Mouse (Mus musculus) E14TG2a.4 (cell line): ENCODE results near the gene Gm7945.
"Not testable (repeated sequence)": the region's sequence is repeated elsewhere in the genome, so short reads cannot be mapped to it uniquely, and the experiment has no call there.

Experiments
- CTCF ChIP-seq: conservative IDR thresholded peaks from 2 replicates; pipeline ENCODE4 v1.5.1; 2014; ENCODE audit warnings: low read length
- POU5F1 ChIP-seq: IDR thresholded peaks from 2 replicates; pipeline ENCODE4 v1.6.1; 2014; ENCODE audit warnings: low read length, borderline replicate concordance

DNA sequence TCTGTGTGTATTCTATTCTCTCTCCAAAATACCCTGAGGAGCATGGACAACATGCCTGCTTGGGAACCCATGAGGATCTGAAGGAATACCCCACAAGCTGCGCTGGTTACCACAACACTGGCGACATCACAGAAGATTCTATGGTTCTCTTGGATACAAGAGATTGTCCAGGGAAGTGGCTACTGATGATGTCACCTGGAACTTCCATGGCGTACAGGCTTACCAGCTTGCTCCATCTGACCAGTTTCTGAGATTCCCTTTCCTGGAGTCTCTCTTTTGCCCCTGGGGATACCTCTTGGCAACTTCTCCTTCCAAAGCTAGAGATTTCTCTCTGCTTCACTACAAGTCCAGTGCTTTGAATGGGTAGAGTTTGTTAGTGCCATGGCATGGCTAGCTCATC lies at the start of gene Gm7945:
- not testable (repeated sequence) for TF ChIP-seq CTCF, POU5F1
